Mouse (Mus musculus) right cerebral cortex, adult 18-20 months (tissue): ENCODE measurements at regions not wholly inside any gene's neighbourhood (a gene's known extent, or its start where the extent isn't known, plus 50 kb on each side); places are given as distances from the start of the nearest gene placed in this dataset.
"Not testable (repeated sequence)": the region's sequence is repeated elsewhere in the genome, so short reads cannot be mapped to it uniquely, and the experiment has no call there.

Experiments
- DNase-seq: peaks from one replicate; pipeline ENCODE4 v3.0.0; 2022; ENCODE audit warnings: mixed read lengths

- DNase-seq = no peak
Observed at GRCm38 (mm10) chr14:48607131-48607530, 66.5 kb downstream of the Otx2 start.

GRCm38 (mm10) chr14:48603490-48603889, 70.1 kb downstream of the Otx2 start:
- no peak for DNase-seq

GRCm38 (mm10) chr14:48594334-48594733, 79.3 kb downstream of the Otx2 start:
- no peak for DNase-seq

GRCm38 (mm10) chr14:48593363-48593762, 80.3 kb downstream of the Otx2 start:
- DNase-seq = no peak

GRCm38 (mm10) chr14:48591483-48592230, 82.0 kb downstream of the Otx2 start:
- no peak for DNase-seq

GRCm38 (mm10) chr14:48590426-48590825, 83.2 kb downstream of the Otx2 start:
- DNase-seq = no peak

- no peak for DNase-seq
Observed at GRCm38 (mm10) chr14:48589702-48590325, 83.8 kb downstream of the Otx2 start.

GRCm38 (mm10) chr14:48585820-48586219, 87.8 kb downstream of the Otx2 start:
- DNase-seq = peak; percentile 18

GRCm38 (mm10) chr14:48584571-48584970, 89.0 kb downstream of the Otx2 start:
- no peak for DNase-seq

GRCm38 (mm10) chr14:48583516-48583915, 90.1 kb downstream of the Otx2 start:
- no peak for DNase-seq

- no peak for DNase-seq
Observed at GRCm38 (mm10) chr14:48582080-48582479, 91.5 kb downstream of the Otx2 start.

- DNase-seq = not testable (repeated sequence)
Observed at GRCm38 (mm10) chr14:48581308-48581707, 92.3 kb downstream of the Otx2 start.

GRCm38 (mm10) chr14:48580396-48580795, 93.2 kb downstream of the Otx2 start:
- no peak for DNase-seq

- no peak for DNase-seq
Observed at GRCm38 (mm10) chr14:48579985-48580384, 93.6 kb downstream of the Otx2 start.
